Mouse (Mus musculus): ENCODE data around the gene Gm4216. TPM values are rescaled to one million over a fixed set of nuclear protein-coding genes. Genes with fewer than 3 reads are reported as not detected.

The Gm4216 gene
- polyA plus RNA-seq (2021; fragmentation: Nextera tagmentation) = not detected in 2 replicates
- long read RNA-seq, experiment 1 = 0 reads
- long read RNA-seq, experiment 2 = 0 reads

GRCm38 (mm10) chr7:23019823-23020222, at the start of gene Gm4216:
Gene Gm4216 (minus strand): TSS chr7:23019923.

GRCm38 (mm10) chr7:23067356-23067755, 47.6 kb upstream of the Gm4216 start, which contains the start of gene Gm8720:
Gene Gm8720 (minus strand): TSS chr7:23067456.

GRCm38 (mm10) chr7:23055240-23055639, 35.5 kb upstream of the Gm4216 start, which contains the start of gene Vmn1r163:
Gene Vmn1r163 (plus strand): TSS chr7:23055540.

GRCm38 (mm10) chr7:22984573-22984972, 35.1 kb downstream of the Gm4216 start, which contains the start of gene Gm4214:
Gene Gm4214 (minus strand): TSS chr7:22984673.

Other genes starting within 250 kb of the Gm4216 start
- not detected in 2 replicates for gene Vmn1r158, start 229.1 kb downstream of the Gm4216 start, polyA plus RNA-seq (2021; fragmentation: Nextera tagmentation)
- gene Vmn1r159, start 176.3 kb downstream of the Gm4216 start, polyA plus RNA-seq (2021; fragmentation: Nextera tagmentation) = not detected in 2 replicates
- not detected in 2 replicates for gene Vmn1r160, start 148.7 kb downstream of the Gm4216 start, polyA plus RNA-seq (2021; fragmentation: Nextera tagmentation)
- gene Gm4214, start 35.2 kb downstream of the Gm4216 start, polyA plus RNA-seq (2021; fragmentation: Nextera tagmentation) = not detected in 2 replicates
- not detected in 2 replicates for gene Vmn1r163, start 35.6 kb upstream of the Gm4216 start, polyA plus RNA-seq (2021; fragmentation: Nextera tagmentation)
- gene Gm8720, start 47.5 kb upstream of the Gm4216 start, polyA plus RNA-seq (2021; fragmentation: Nextera tagmentation) = not detected in 2 replicates
- gene Gm10662, start 124.6 kb upstream of the Gm4216 start, polyA plus RNA-seq (2021; fragmentation: Nextera tagmentation) = not detected in 2 replicates
- not detected in 2 replicates for gene Vmn1r165, start 197.4 kb upstream of the Gm4216 start, polyA plus RNA-seq (2021; fragmentation: Nextera tagmentation)
- not detected in 2 replicates for gene Vmn1r166, start 231.8 kb upstream of the Gm4216 start, polyA plus RNA-seq (2021; fragmentation: Nextera tagmentation)